Mouse (Mus musculus) layer of hippocampus, adult 9-11 months (tissue): ENCODE data around the gene Sema3c.
"Not testable (repeated sequence)": the region's sequence is repeated elsewhere in the genome, so short reads cannot be mapped to it uniquely, and the experiment has no call there.

Experiments
- DNase-seq: peaks from one replicate; pipeline ENCODE4 v3.0.0; 2022

Sema3c gene

GRCm38 (mm10) chr5:17573694-17574380, at the start of gene Sema3c:
Gene Sema3c, plus strand, starts transcription at chr5:17574281.
- DNase-seq, result no peak

- DNase-seq, result not testable (repeated sequence)
These were observed 42.9 kb upstream of the Sema3c start for GRCm38 (mm10) chr5:17531165-17531564.

DNA sequence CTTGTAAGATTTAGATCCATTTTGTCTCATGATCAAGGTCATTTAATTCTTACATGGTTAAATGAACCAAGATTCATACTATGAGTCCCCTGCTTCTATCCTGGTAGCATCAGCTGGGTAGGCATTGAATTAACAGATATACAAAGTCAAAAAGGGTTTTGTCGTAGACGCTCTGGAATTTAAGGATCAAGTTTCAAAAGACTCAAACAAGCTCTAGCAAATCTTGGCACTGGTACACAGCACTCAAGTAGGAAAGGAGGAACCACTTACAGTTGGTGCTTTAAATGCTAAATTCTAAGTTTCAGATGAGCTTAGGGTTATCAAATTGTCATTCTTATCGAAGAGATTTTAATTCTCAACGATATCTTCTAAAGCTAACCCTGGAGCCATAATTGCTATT, 30.9 kb upstream of the Sema3c start:
- no peak for DNase-seq

GRCm38 (mm10) chr5:17544904-17545449, 29.1 kb upstream of the Sema3c start:
- DNase-seq, result no peak

DNA sequence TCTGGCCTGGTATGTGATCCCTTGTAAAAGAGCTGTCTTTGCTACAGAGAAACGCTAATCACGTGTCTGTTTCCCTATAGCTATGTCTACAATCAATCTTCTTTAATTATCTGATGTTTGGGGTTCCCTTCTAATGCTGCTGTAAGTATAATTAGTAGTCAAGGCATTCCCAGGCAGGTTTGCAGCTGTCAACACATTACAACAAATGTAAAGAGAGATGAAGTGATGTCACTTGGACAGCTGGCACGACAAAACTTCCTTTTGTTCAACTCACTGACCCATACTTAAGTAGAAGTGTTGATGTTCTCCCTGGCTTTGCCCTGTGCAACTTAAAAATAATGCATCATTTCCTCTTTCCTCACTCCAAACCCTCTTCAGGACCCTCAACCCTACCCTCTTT, 22.4 kb upstream of the Sema3c start:
- DNase-seq, result no peak

DNA sequence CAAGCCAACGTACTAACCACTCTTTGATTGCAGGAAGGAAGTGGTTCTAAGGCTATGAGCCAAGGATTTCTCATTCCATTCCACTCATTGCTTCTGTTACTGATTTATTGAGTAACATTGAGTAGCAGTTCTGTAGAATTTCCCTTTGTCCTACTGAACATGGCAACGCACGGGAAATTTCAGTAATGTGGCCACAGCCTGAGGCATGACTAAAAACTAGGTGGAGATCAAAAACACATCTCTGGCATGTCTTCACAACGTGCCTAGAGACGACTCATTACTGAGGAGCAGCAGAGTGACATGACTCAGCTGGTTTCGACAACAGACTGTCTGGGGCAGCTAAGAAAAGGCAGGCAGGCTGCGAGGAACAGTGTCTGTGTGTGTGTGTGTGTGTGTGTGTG, 18.0 kb upstream of the Sema3c start:
- DNase-seq, result no peak

- no peak for DNase-seq
These were observed 17.3 kb upstream of the Sema3c start for GRCm38 (mm10) chr5:17556715-17557265.

- DNase-seq, result no peak
These were observed 2.5 kb upstream of the Sema3c start for GRCm38 (mm10) chr5:17571571-17571970.

DNA sequence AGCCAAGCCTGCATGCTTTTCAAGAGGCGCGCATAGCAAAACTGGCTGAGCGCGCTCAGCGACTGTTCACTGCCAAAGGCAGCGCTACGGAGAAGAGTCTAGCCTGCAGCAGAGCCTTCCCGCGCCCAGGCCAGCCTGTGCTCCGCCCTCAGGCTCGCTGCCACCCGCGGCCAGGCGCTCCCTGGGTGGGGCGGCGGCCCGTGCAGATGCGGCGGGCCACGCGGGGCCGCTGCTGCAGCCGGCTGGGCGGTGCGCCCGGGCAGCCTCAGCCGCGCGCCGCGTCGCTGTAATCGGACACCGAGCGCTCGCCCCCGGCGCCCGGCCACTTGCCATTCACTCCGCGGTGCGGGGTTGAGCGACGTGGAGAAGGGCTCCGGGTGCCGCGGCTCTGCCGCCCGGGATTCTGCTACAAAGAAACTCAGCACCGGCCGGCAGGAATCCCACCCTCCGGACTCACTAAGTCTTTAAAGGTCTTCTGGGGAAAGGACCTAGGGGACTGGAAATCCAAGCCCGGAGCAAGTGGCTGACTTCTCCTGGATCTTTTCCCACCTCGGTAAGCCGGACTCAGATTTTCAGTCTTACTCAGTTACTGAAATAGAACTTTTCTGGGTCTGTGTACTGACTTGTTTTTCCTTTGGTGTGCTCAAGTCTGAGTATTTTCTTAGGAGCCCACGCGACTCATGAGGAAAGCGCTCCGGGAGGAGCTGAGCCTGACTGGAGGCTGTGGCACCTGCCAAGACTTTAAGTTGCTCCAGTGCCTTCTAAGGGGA, 517 bp downstream of the Sema3c start:
- DNase-seq, result no peak

GRCm38 (mm10) chr5:17575183-17575495, 1.1 kb downstream of the Sema3c start:
- no peak for DNase-seq

GRCm38 (mm10) chr5:17576069-17576468, 2.0 kb downstream of the Sema3c start:
- DNase-seq, result no peak

DNA sequence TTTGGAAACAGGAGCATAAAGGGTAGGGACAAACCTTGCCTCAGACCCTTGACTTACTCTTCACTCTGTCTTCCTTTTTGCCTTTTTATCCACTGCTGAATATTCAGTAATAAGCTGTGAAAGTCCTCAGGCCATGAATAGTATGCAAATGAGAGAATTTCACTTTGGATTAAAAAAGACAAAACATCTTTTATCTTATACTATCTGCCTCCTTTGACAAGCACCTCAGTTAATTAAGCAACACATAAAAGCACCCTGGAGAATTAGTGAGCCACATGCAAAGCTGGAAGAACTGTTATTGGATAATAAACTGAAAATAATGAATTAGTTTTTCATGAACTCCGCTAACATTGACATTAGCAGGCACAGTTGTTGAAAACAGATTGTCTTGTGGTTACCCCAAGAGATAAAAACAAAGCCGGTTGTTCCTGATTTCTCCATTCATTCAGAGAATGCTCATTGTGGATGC, 8.0 kb downstream of the Sema3c start:
- no peak for DNase-seq

- no peak for DNase-seq
These were observed 10.3 kb downstream of the Sema3c start for GRCm38 (mm10) chr5:17584299-17584945.

GRCm38 (mm10) chr5:17586518-17587210, 12.6 kb downstream of the Sema3c start:
- DNase-seq, result no peak

- DNase-seq, result no peak
These were observed 17.8 kb downstream of the Sema3c start for GRCm38 (mm10) chr5:17591908-17592307.

DNA sequence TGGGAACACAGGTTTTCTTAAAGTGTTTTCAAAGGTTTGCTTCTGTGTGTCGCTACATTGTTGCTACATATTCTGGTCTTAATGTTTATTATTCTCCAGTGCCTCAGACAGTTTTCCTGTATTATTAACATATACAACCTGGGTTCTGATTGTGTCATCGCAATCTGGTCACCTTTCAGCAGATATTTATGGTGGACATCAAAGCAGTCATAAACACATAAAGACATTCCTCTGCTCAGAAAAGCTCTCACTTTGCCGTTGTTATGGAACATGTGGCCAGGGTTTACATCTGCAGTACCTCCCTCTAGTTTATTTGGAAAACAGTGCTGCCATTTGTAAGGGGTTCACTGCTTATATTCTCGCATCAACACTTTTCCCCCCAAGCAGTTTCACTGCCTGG, 27.6 kb downstream of the Sema3c start:
- DNase-seq, result no peak

- DNase-seq, result no peak
These were observed 46.5 kb downstream of the Sema3c start for GRCm38 (mm10) chr5:17620619-17621018.

DNA sequence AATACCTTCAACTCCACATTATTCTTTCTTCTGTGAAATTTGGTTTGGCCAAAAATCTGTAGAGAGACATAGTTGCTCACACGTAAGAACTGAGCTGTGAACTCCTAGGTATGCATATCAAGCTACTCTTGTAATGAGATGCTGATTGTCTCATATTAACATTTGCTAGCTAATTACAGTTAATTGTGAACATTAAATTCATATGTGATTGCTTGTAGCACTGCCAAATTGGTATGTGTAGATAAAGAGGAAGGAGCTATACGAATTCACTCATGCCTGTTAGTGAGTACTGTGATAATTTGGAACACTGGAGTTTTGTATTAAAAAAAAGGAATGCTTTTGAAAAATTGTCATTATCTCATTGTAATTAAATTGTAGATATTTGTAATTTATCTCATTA, 48.5 kb downstream of the Sema3c start:
- no peak for DNase-seq

DNA sequence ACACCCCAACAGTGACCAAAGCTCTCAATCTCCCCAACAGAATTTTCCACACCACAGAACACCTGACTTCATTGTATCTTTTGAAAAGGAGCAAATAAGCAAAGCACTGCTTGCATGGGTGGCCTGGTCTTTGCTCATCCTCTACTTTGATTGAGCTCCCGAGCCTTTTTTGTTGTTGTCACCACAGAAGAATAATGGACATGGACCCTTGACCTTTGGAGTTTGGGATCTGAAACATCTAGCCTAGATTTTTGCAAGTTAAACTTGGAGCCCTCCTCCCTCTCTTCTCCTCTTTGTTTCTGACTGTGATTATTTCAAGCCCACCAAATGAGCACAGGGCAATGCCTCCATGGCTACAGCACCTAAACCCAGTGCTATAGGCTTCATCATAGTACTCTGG, 54.5 kb downstream of the Sema3c start:
- no peak for DNase-seq

- DNase-seq, result no peak
These were observed 55.5 kb downstream of the Sema3c start for GRCm38 (mm10) chr5:17629599-17629998.

GRCm38 (mm10) chr5:17639519-17639918, 65.4 kb downstream of the Sema3c start:
- DNase-seq, result no peak

DNA sequence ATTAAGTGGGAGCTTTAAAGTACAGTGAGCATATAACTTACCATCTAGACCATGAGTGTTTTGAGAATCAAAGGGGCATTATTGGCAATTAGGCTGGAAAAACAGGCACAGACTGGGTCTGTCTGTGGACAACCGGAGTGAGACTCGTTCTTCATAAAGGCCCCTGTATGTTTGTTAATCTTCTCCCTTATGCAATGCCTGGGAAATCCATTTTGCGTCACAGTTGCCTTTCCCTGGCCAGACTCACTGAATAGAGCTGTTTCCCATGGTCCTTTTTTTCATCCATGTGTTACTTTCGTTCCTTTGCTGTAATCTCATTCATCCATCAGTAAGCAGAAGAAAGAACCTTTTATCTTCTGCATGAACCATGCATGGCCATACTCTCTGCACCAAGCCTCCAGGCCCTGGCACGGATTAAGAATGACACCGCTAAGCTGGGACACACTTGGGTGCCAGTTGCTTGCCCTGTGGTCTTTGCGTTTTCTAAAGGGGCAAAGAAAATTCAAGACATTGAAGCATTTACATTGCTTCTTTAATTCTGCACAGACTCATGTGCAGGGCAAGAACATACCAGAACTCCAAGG, 73.7 kb downstream of the Sema3c start:
- DNase-seq, result no peak
